17 mouse cellular contexts compared by ENCODE assay signal in genomic region chr6:88764281-88764680, GRCm38 (mm10). TPM values are rescaled to one million over a fixed set of nuclear protein-coding genes. Genes with fewer than 3 reads are reported as not detected.
A peak's percentile ranks its signal among the peaks of the same experiment; 100 is the strongest.
DNase-seq lines count a peak whose midpoint lies in the region; ATAC-seq and TF ChIP-seq lines count a peak whose summit lies in the region.
"Had no signal": no experiment of that assay in that cellular context is flagged by ENCODE, and none has a peak within 500 bp of the region (broad histone marks: within the 10 kb centered on the region; RNA-seq: fewer than 3 reads in every experiment).

No protein-coding gene starts in this region.

- ATAC-seq in lung, embryonic 14.5 days (ENCODE audit: insufficient read depth), result no peak
- ATAC-seq: activated CD4-positive, CD25-positive, alpha-beta regulatory T cell, adult 4 months; CD4-positive, CD25-positive, alpha-beta regulatory T cell, adult 4 months had no signal

- DNase-seq in heart, embryonic 10.5 days (ENCODE audit: low spot score), result no peak
- DNase-seq in heart, adult 8-10 months (ENCODE audit: low spot score), result no peak
- no peak for DNase-seq in lung, embryonic 14.5 days
- DNase-seq in lung, postnatal 4 days, result no peak
- peak; percentile 55 for DNase-seq in brain, adult 2 months (ENCODE audit: low read depth, low spot score)
- no peak for DNase-seq in midbrain, embryonic 10.5 days (ENCODE audit: low spot score)
- DNase-seq in kidney, postnatal 10 days, result no peak
- DNase-seq: heart, adult 18-20 months; kidney, adult 9 months had no signal

- no peaks in the 10 kb centered on the region for H3K36me3 ChIP-seq in heart, embryonic 10.5 days
- H3K36me3 ChIP-seq in lung, embryonic 14.5 days (ENCODE audit: insufficient read depth), result 0 out of 2 replicates have a peak, but pooled peaks cover 5% of the 10 kb centered on the region
- no peaks in the 10 kb centered on the region for H3K36me3 ChIP-seq in midbrain, embryonic 10.5 days
- H3K36me3 ChIP-seq: embryonic facial prominence, embryonic 12.5 days; forebrain, embryonic 12.5 days; hindbrain, embryonic 10.5 days; limb, embryonic 13.5 days; neural tube, embryonic 15.5 days had no signal

- WGBS in heart, embryonic 10.5 days, result 70% methylated on average over 4 of the region's 4 CpGs
- WGBS in lung, embryonic 14.5 days, result 63% methylated on average over 4 of the region's 4 CpGs
- 57% methylated on average over 4 of the region's 4 CpGs for WGBS in olfactory bulb, adult 2 months
- WGBS in midbrain, embryonic 10.5 days, result 73% methylated on average over 4 of the region's 4 CpGs

- H3K4me3 ChIP-seq in heart, embryonic 10.5 days, result no peak overlapping the region
- no peak overlapping the region for H3K4me3 ChIP-seq in lung, embryonic 14.5 days (ENCODE audit: low read depth, low read length)
- H3K4me3 ChIP-seq in olfactory bulb, adult 2 months (ENCODE audit: insufficient read depth, low read depth, low read length), result no peak overlapping the region
- no peak overlapping the region for H3K4me3 ChIP-seq in midbrain, embryonic 10.5 days
- H3K4me3 ChIP-seq: embryonic facial prominence, embryonic 12.5 days; forebrain, embryonic 12.5 days; hindbrain, embryonic 10.5 days; limb, embryonic 13.5 days; neural tube, embryonic 15.5 days had no signal

- peak overlapping the region; percentile 49; the same call in 1 of the 2 replicates for H3K27ac ChIP-seq in heart, embryonic 10.5 days
- 0 out of 2 replicates have a peak overlapping the region, but pooled peaks have one; percentile 12 for H3K27ac ChIP-seq in lung, embryonic 14.5 days (ENCODE audit: low read depth)
- H3K27ac ChIP-seq in olfactory bulb, adult 2 months (ENCODE audit: insufficient read depth, low read depth, low read length), result peak overlapping the region; percentile 71
- no peak overlapping the region for H3K27ac ChIP-seq in midbrain, embryonic 10.5 days (replicated peaks)
- H3K27ac ChIP-seq: embryonic facial prominence, embryonic 12.5 days; forebrain, embryonic 12.5 days; hindbrain, embryonic 10.5 days; limb, embryonic 13.5 days; neural tube, embryonic 15.5 days had no signal

- H3K9me3 ChIP-seq in heart, embryonic 10.5 days, result no peaks in the 10 kb centered on the region
- no peaks in the 10 kb centered on the region for H3K9me3 ChIP-seq in lung, embryonic 14.5 days (ENCODE audit: low read depth, low read length)
- no peaks in the 10 kb centered on the region for H3K9me3 ChIP-seq in midbrain, embryonic 10.5 days (replicated peaks)
- H3K9me3 ChIP-seq: embryonic facial prominence, embryonic 12.5 days; forebrain, embryonic 12.5 days; hindbrain, embryonic 10.5 days; limb, embryonic 13.5 days; neural tube, embryonic 15.5 days had no signal

- TF ChIP-seq POLR2A in olfactory bulb, adult 2 months (IDR thresholded peaks at IDR 0.05; ENCODE audit: insufficient read depth, low read depth, low read length), result no peak

- H3K9ac ChIP-seq in lung, embryonic 14.5 days, result no peak overlapping the region
- H3K9ac ChIP-seq: embryonic facial prominence, embryonic 12.5 days; forebrain, embryonic 12.5 days; limb, embryonic 13.5 days; neural tube, embryonic 15.5 days had no signal

- peaks cover 18% of the 10 kb centered on the region; the same call in 1 of the 2 replicates for H3K27me3 ChIP-seq in heart, embryonic 10.5 days (ENCODE audit: insufficient read depth, poor library complexity, severe bottlenecking)
- H3K27me3 ChIP-seq in lung, embryonic 14.5 days (ENCODE audit: insufficient read depth, low read length), result no peaks in the 10 kb centered on the region
- H3K27me3 ChIP-seq in midbrain, embryonic 10.5 days (ENCODE audit: low read depth, poor library complexity, severe bottlenecking), result peaks cover 11% of the 10 kb centered on the region; the same call in 1 of the 2 replicates
- H3K27me3 ChIP-seq: embryonic facial prominence, embryonic 12.5 days; forebrain, embryonic 12.5 days; limb, embryonic 13.5 days; neural tube, embryonic 15.5 days had no signal

- TF ChIP-seq CTCF in lung, embryonic 14.5 days (IDR thresholded peaks at IDR 0.05; ENCODE audit: low read depth), result no peak
- no peak for TF ChIP-seq CTCF in olfactory bulb, adult 2 months (IDR thresholded peaks at IDR 0.05; ENCODE audit: insufficient read depth, low read depth, low read length)

- H3K4me2 ChIP-seq in lung, embryonic 14.5 days, result no peak overlapping the region
- H3K4me2 ChIP-seq: embryonic facial prominence, embryonic 12.5 days; forebrain, embryonic 12.5 days; limb, embryonic 13.5 days; neural tube, embryonic 15.5 days had no signal

- H3K4me1 ChIP-seq in heart, embryonic 10.5 days, result peaks cover 57% of the 10 kb centered on the region
- peaks cover 14% of the 10 kb centered on the region for H3K4me1 ChIP-seq in lung, embryonic 14.5 days (ENCODE audit: insufficient read depth)
- H3K4me1 ChIP-seq in olfactory bulb, adult 2 months (ENCODE audit: control insufficient read depth, insufficient read depth, low read length), result peaks cover 45% of the 10 kb centered on the region
- H3K4me1 ChIP-seq in midbrain, embryonic 10.5 days, result peaks cover 34% of the 10 kb centered on the region; the same call in 1 of the 2 replicates

RNA-seq across cellular contexts. Expression of gene Mgll, which starts 40.1 kb away (rescaled TPM):
- polyA plus RNA-seq in heart, embryonic 10.5 days (2016; fragmentation: Nextera tagmentation; extraction: Ambion mirVana), result 5.4 and 6.4 TPM in 2 replicates
- total RNA-seq in heart, adult 8-10 months (2022), result 100 to 1,000 TPM in 2 of 4 experiments, 10 to 100 TPM in 2; 74.8 to 134 (median 102) TPM
- polyA plus RNA-seq in lung, embryonic 14.5 days (2014; fragmentation: Nextera tagmentation; extraction: Ambion mirVana), result 71.5 and 72.4 TPM in 2 replicates
- not detected in 2 replicates for polyA plus RNA-seq in olfactory bulb, adult 2 months (2012; ENCODE audit: insufficient read depth, insufficient read length, low replicate concordance, missing spikeins)
- 3.9 and 4.1 TPM in 2 replicates for polyA plus RNA-seq in midbrain, embryonic 10.5 days (2016; fragmentation: Nextera tagmentation; extraction: Ambion mirVana)
